Mouse (Mus musculus) forebrain, embryonic 14.5 days (tissue): Measurements from ENCODE around the gene Las1l. TPM values are rescaled to one million over a fixed set of nuclear protein-coding genes. Genes with fewer than 3 reads are reported as not detected.

Experiments used
- ATAC-seq: fragments of 200-750 bp; cut with Nextera tagmentation; 2 replicates; pipeline ENCODE4 v1.8.0; 2017; ENCODE audit warnings: mild to moderate bottlenecking, moderate library complexity
- DNase-seq: peaks from one replicate; pipeline ENCODE4 v3.0.0-alpha.2; 2015; ENCODE audit warnings: low spot score
- H3K27ac ChIP-seq: fragments of 300-500 bp; sonication (generic); 2 replicates; pipeline ENCODE4 v1.5.1; 2014; ENCODE audit warnings: low read depth, mild to moderate bottlenecking, control low read depth, low read length, moderate library complexity
- H3K27me3 ChIP-seq: fragments of 300-500 bp; sonication (generic); replicated peaks from 2 replicates; pipeline ENCODE4 v1.6.1; 2014; ENCODE audit warnings: low read length, control low read depth, mixed read lengths; ENCODE audit not compliant: control insufficient read depth, insufficient read depth
- H3K36me3 ChIP-seq: fragments of 300-500 bp; sonication (generic); 2 replicates; pipeline ENCODE4 v1.6.1; 2014; ENCODE audit warnings: low read length, control low read depth; ENCODE audit not compliant: control insufficient read depth, insufficient read depth
- H3K4me1 ChIP-seq: fragments of 300-500 bp; sonication (generic); 2 replicates; pipeline ENCODE4 v1.6.1; 2014; ENCODE audit warnings: antibody characterized with exemption, low read length, control low read depth; ENCODE audit not compliant: control insufficient read depth, insufficient read depth
- H3K4me2 ChIP-seq: fragments of 300-500 bp; sonication (generic); 2 replicates; pipeline ENCODE4 v1.6.1; 2014; ENCODE audit warnings: mild to moderate bottlenecking, control low read depth, low read length
- H3K4me3 ChIP-seq: fragments of 300-500 bp; sonication (generic); 2 replicates; pipeline ENCODE4 v1.5.1; 2014; ENCODE audit warnings: low read depth, low read length, control low read depth
- H3K9ac ChIP-seq: fragments of 300-500 bp; sonication (generic); 2 replicates; pipeline ENCODE4 v1.6.1; 2014; ENCODE audit warnings: mild to moderate bottlenecking, low read length, control low read depth, moderate library complexity
- H3K9me3 ChIP-seq: fragments of 300-500 bp; sonication (generic); replicated peaks from 2 replicates; pipeline ENCODE4 v1.6.1; 2016; ENCODE audit warnings: low read length, control low read depth, mixed read lengths; ENCODE audit not compliant: control insufficient read depth
- WGBS: fragments of 180-500 bp; shearing (Covaris S2); extraction: QIAGEN DNeasy Blood & Tissue Kit; methylation state at CpG from one replicate; pipeline ENCODE4 v1.1.7; 2014; 5-methylcytosine and 5-hydroxymethylcytosine counted together
- polyA plus RNA-seq: library from polyadenylated mRNA; unstranded; fragments of >200 nt; fragmentation: Nextera tagmentation; extraction: Ambion mirVana; gene quantifications from 2 replicates; pipeline ENCODE4 v1.2.1, GENCODE M21; 2014

The Las1l gene
- polyA plus RNA-seq, result 27.6 and 37.9 TPM in 2 replicates

DNA sequence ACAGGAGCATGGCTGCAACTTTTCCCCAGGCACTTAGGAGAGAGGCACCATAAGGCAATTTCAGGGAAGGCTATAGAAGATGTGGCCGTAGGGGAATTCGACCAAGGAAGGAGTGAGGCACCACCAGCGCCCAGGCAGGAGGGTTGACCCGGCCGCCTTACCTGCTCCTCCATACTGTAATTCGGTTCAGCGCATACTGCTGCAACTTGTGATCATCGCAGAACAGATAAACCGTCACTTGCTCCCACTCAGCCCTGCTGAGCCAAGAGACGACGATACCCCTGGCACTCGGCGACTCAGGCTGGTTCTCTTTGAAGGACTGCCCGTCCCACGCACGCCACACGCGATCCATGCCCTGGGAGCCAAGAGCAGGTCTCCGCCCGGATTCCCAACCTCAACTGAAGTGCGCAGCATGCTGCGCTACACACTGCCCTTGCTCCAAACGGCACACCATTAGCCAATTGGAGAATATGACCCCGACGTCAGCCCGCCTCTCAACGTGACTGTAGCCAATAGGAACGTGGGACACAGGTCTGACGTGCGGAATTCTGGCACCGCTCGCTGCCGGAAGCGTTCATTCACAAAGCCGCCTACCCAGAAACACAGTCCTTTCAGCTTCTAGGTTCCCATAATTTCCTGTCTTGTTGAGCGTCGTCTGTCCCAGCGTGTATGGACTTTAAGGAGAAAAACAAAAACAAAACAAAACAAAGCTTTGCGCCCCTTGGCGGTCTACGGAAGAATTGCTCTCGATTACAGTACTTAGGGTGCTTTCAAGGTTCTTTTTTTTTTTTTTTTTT, at the start of gene Las1l:
TSS of gene Las1l (minus strand) at position 466 of the 797 bp plus-strand sequence.
- H3K4me2 ChIP-seq, result peak within 1 kb of the TSS; percentile 61
- DNase-seq (peak; percentile 96), ATAC-seq (peak; percentile 100)
- H3K27ac ChIP-seq, result no peak within 1 kb of the TSS
- H3K4me3 ChIP-seq, result peak within 1 kb of the TSS; percentile 45
- H3K4me1 ChIP-seq, result no peaks in the 10 kb centered on the region
- WGBS, result 38% methylated on average over 42 of the region's 42 CpGs
- no peaks in the 10 kb centered on the region for H3K27me3 ChIP-seq
- peak within 1 kb of the TSS; percentile 55 for H3K9ac ChIP-seq
- H3K36me3 ChIP-seq, result 0 out of 2 replicates have a peak, but pooled peaks cover 2% of the 10 kb centered on the region
- no peaks in the 10 kb centered on the region for H3K9me3 ChIP-seq

DNA sequence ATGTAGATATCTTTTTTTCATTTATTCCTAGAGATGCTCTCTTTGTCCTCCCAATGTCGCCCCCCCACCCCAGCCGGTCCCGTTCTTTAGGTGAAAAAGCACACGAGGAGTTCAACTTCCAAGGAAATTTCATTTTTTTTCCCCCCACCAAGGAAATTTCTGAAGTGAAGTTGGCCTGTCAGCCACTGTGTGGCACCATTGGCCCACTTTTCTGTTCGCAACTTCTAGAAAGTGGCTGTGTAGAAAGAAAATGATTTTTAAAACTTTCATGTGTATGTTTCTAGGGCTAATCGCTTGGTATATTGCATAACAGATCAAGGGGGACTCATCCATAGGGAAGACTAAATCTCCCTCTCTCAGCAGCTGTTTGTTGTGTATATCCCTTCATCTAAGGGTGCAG, 49.6 kb upstream of the Las1l start:
- no peaks in the 10 kb centered on the region for H3K27me3 ChIP-seq
- H3K9ac ChIP-seq, result no peak overlapping the region
- no peaks in the 10 kb centered on the region for H3K9me3 ChIP-seq
- H3K36me3 ChIP-seq, result no peaks in the 10 kb centered on the region
- no peak overlapping the region for H3K4me3 ChIP-seq
- ATAC-seq (no peak), DNase-seq (peak; percentile 0)
- no peak overlapping the region for H3K27ac ChIP-seq
- H3K4me1 ChIP-seq, result no peaks in the 10 kb centered on the region
- WGBS, result 80% methylated on average over 6 of the region's 6 CpGs
- no peak overlapping the region for H3K4me2 ChIP-seq

DNA sequence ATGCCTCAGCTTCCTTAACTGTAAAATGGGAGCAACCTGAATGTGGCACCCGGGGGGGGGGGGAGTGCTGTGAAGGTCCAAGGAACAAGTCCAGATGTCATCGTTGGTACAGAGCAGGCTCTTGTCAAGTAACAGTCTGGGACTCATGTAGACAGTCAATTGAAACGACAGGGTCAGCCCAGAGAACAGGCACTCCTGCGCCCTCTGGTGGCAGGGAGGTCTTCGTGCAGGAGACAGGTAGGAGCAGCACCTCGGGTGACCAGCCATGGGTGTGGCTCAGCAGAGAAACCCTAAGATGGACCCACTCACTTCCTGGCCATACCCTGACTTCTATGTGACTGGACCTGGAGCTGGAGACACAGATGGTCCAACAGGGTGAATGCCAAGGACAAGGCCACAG, 42.8 kb upstream of the Las1l start:
- DNase-seq (no peak), ATAC-seq (no peak)
- no peaks in the 10 kb centered on the region for H3K4me1 ChIP-seq
- no peaks in the 10 kb centered on the region for H3K36me3 ChIP-seq
- H3K27ac ChIP-seq, result no peak overlapping the region
- no peak overlapping the region for H3K9ac ChIP-seq
- WGBS, result 73% methylated on average over 6 of the region's 6 CpGs
- H3K9me3 ChIP-seq, result no peaks in the 10 kb centered on the region
- H3K4me2 ChIP-seq, result no peak overlapping the region
- no peak overlapping the region for H3K4me3 ChIP-seq
- H3K27me3 ChIP-seq, result no peaks in the 10 kb centered on the region

DNA sequence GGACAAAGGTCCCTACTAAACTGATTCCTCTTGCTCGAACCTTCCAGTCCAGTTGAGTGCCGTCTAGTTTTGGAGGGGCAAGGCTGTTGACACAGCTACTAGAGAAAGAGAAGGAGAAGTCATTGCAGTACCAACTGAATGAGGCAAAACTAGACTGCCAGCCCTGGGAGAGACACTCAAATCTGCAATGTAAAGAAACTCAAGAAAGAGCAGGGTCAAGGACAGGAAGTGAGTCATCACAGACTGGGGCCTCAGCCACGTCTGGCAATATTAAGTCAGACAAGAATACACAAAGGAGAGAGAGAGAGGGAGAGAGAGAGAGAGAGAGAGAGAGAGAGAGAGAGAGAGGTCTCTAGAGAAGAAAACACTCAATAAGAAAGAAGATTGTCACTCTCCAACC, 36.4 kb upstream of the Las1l start:
- WGBS, result 70% methylated on average over 3 of the region's 3 CpGs
- no peak for DNase-seq

DNA sequence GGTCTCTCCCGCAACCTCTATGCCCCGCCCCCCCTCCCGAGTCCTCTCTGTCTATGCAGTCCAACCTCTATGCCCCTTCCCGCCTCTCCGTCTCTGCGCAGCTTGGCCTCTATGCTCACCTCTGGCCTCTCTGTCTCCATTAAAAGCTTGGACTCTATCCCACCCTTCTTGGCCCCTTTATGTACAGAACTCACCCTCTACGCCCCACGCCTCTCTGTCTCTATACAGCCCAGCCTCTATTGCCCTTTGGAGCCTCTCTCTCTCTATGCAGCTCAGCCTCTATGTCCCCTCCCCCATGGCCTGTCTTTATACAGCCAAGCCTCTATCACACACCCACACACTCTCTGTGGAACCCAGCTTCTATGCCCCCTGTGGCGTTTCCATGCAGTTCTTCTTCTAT, 13.2 kb upstream of the Las1l start:
- DNase-seq (no peak), ATAC-seq (no peak)
- WGBS, result 75% methylated on average over 9 of the region's 9 CpGs
- H3K9ac ChIP-seq, result no peak overlapping the region
- H3K4me2 ChIP-seq, result no peak overlapping the region
- no peak overlapping the region for H3K27ac ChIP-seq
- H3K9me3 ChIP-seq, result no peaks in the 10 kb centered on the region
- no peaks in the 10 kb centered on the region for H3K36me3 ChIP-seq
- no peaks in the 10 kb centered on the region for H3K4me1 ChIP-seq
- no peak overlapping the region for H3K4me3 ChIP-seq
- no peaks in the 10 kb centered on the region for H3K27me3 ChIP-seq

More for the DNA sequence above, 36.4 kb upstream of the Las1l start:
- H3K4me3 ChIP-seq, result no peak overlapping the region
- H3K9ac ChIP-seq, result no peak overlapping the region
- no peak overlapping the region for H3K4me2 ChIP-seq
- no peak overlapping the region for H3K27ac ChIP-seq
- H3K27me3 ChIP-seq, result no peaks in the 10 kb centered on the region
- H3K9me3 ChIP-seq, result no peaks in the 10 kb centered on the region
- ATAC-seq, result no peak
- H3K36me3 ChIP-seq, result no peaks in the 10 kb centered on the region
- no peaks in the 10 kb centered on the region for H3K4me1 ChIP-seq

DNA sequence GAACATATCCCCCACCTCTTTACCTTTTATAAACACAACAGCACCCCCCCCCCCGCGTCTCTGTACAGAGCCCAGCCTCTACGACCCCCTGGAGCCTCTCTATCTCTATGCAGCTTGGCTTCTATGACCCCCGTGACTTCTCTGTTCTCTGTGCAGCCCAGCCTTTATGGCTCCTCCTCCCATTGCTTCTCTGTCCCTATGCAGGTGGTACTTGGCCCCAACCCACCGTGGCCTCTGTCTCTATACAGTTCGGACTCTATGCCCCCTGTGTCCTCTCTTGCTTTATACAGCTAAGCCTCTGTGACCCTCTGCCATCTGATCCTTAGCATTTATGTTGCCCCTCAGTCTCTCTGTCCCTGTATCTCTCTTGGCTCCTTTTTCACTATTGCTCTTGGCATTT, 12.4 kb upstream of the Las1l start:
- 36% methylated on average over 6 of the region's 6 CpGs for WGBS
- peak overlapping the region; percentile 84; the same call in 1 of the 2 replicates for H3K27ac ChIP-seq

DNA sequence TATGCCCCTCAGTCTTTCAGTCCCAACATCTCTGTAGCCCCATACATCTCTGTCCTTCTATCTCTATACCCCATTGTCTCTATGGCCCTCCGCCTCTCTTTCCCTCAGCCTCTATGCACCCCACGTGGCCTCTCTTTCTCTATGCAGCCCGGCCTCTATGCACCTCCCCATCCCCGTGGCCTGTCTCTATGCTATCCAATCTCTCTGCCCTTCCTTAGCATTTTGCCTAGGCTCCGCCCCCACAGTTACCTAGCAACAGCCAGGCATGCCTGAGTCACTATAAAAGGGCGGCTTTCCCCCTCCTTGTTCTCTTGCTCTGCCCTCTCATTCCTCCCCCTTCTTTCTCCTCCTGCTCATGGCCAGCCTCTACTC, 11.8 kb upstream of the Las1l start:
- peak; percentile 95 for ATAC-seq
- Histone ChIP-seq H3K9ac (peak overlapping the region; percentile 63), H3K4me2 (peak overlapping the region; percentile 57), H3K27me3 (no peaks in the 10 kb centered on the region), H3K4me1 (no peaks in the 10 kb centered on the region), H3K4me3 (peak overlapping the region; percentile 32), H3K36me3 (no peaks in the 10 kb centered on the region), H3K27ac (peak overlapping the region; percentile 84), H3K9me3 (no peaks in the 10 kb centered on the region)
- peak; percentile 93 for DNase-seq
- 43% methylated on average over 6 of the region's 6 CpGs for WGBS

More for the DNA sequence above, 12.4 kb upstream of the Las1l start:
- H3K4me1 ChIP-seq, result no peaks in the 10 kb centered on the region
- no peaks in the 10 kb centered on the region for H3K36me3 ChIP-seq
- no peaks in the 10 kb centered on the region for H3K9me3 ChIP-seq
- no peak overlapping the region for H3K4me2 ChIP-seq
- no peaks in the 10 kb centered on the region for H3K27me3 ChIP-seq
- no peak overlapping the region for H3K4me3 ChIP-seq
- no peak for ATAC-seq
- DNase-seq, result no peak
- no peak overlapping the region for H3K9ac ChIP-seq

DNA sequence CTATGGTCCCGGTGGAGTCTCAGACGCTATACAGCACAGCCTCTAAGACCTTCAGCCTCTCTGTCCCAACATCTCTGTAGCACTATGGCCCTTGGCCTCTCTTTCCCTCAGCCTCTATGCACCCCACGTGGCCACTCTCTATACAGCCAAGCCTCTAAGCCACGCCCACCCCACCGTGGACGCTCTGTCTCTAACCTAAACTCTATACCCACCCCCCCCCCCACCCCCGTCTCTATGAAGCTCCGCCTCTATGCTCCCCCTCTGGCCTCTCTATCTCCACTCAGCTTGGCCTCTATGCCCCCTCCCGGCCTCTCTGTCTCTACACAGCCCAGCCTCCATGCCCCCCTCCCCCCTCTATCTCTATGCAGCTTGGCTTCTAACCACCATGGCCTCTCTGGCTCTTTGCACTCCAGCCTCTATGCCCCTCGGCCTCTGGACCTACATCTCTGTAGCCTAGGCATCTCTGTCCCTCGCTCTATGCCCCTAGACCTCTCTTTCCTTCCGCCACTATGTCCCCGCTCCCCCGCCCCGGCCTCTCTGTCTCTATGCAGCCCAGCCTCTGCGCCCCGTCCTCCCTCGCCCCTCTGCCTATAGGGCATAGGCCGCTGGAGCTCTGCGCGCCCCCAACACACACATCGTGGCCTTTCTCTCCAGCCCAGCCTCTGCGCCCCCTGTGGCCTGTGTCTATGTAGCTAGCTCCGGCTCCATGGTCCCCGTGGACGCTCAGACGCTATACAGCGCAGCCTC, 11.3 kb upstream of the Las1l start:
- DNase-seq, result peak; percentile 81
- peak overlapping the region; percentile 63 for H3K9ac ChIP-seq
- peak overlapping the region; percentile 84 for H3K27ac ChIP-seq
- no peaks in the 10 kb centered on the region for H3K9me3 ChIP-seq
- no peaks in the 10 kb centered on the region for H3K36me3 ChIP-seq
- H3K4me1 ChIP-seq, result no peaks in the 10 kb centered on the region
- no peaks in the 10 kb centered on the region for H3K27me3 ChIP-seq
- peak overlapping the region; percentile 32 for H3K4me3 ChIP-seq
- peak overlapping the region; percentile 57 for H3K4me2 ChIP-seq
- 40% methylated on average over 28 of the region's 28 CpGs for WGBS
- peak; percentile 79 for ATAC-seq

DNA sequence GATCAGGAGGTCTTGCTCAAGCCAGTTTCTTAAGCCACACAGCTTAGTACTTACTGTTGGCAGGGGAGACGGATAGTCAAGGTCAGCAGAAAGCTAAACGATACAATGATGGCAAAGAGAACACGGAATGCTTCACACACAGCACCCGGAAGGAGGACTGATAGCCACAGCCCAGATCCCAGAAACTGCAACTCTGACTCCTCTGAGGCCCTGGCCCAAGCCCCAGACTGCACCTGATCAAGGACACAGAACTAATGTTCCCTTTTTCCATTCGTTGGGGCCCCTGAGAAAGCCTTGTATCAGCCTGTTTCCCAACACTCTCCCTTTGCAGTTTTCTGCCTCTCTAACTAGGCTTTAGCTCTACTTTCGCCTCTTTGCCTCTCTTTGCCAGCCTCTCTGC, 8.3 kb upstream of the Las1l start:
- Histone ChIP-seq H3K36me3 (no peaks in the 10 kb centered on the region), H3K9me3 (no peaks in the 10 kb centered on the region), H3K27ac (no peak overlapping the region), H3K27me3 (no peaks in the 10 kb centered on the region), H3K4me2 (no peak overlapping the region), H3K9ac (no peak overlapping the region), H3K4me1 (no peaks in the 10 kb centered on the region), H3K4me3 (no peak overlapping the region)
- no peak for ATAC-seq
- WGBS, result 71% methylated on average over 6 of the region's 6 CpGs
- DNase-seq, result no peak
